Mouse (Mus musculus) retina, embryonic 14.5 days (tissue): ENCODE data around the gene Zbtb22.
A peak's percentile ranks its signal among the peaks of the same experiment; 100 is the strongest.

Experiments used
- DNase-seq: peaks from one replicate; pipeline ENCODE4 v3.0.0-alpha.2; 2015; ENCODE audit warnings: low spot score

Gene Zbtb22

GRCm38 (mm10) chr17:33920282-33921097 lies 4.8 kb downstream of the Zbtb22 start:
- DNase-seq, result peak; percentile 86

- DNase-seq, result no peak
Observed at GRCm38 (mm10) chr17:33921361-33921760, 5.7 kb downstream of the Zbtb22 start.

- peak; percentile 71 for DNase-seq
Observed at GRCm38 (mm10) chr17:33924577-33925283, 9.0 kb downstream of the Zbtb22 start.

- DNase-seq, result no peak
Observed at GRCm38 (mm10) chr17:33925406-33926116, 9.9 kb downstream of the Zbtb22 start.

GRCm38 (mm10) chr17:33926207-33926932 lies 10.7 kb downstream of the Zbtb22 start:
- DNase-seq, result peak; percentile 47

GRCm38 (mm10) chr17:33928251-33928947 lies 12.7 kb downstream of the Zbtb22 start:
- no peak for DNase-seq

GRCm38 (mm10) chr17:33929371-33930279 lies 13.9 kb downstream of the Zbtb22 start, which contains the start of gene Rgl2:
Rgl2 (plus strand) TSS chr17:33929543.
- DNase-seq, result peak; percentile 98

GRCm38 (mm10) chr17:33930280-33931158 lies 14.8 kb downstream of the Zbtb22 start:
- DNase-seq, result no peak

- no peak for DNase-seq
Observed at GRCm38 (mm10) chr17:33931159-33931866, 15.6 kb downstream of the Zbtb22 start.

- DNase-seq, result no peak
Observed at GRCm38 (mm10) chr17:33931947-33932346, 16.2 kb downstream of the Zbtb22 start.

- DNase-seq, result no peak
Observed at GRCm38 (mm10) chr17:33932448-33932847, 16.7 kb downstream of the Zbtb22 start.

- DNase-seq, result no peak
Observed at GRCm38 (mm10) chr17:33932970-33933369, 17.3 kb downstream of the Zbtb22 start.

GRCm38 (mm10) chr17:33935422-33936055 lies 19.8 kb downstream of the Zbtb22 start:
- DNase-seq, result no peak

GRCm38 (mm10) chr17:33936993-33937392 lies 21.3 kb downstream of the Zbtb22 start:
- no peak for DNase-seq

- DNase-seq, result no peak
Observed at GRCm38 (mm10) chr17:33938783-33939182, 23.1 kb downstream of the Zbtb22 start.

- DNase-seq, result peak; percentile 95
Observed at GRCm38 (mm10) chr17:33940206-33940805, 24.6 kb downstream of the Zbtb22 start, which contains the start of the genes Pfdn6 and Wdr46. Pfdn6 (minus strand) TSS chr17:33940343. Wdr46 (plus strand) TSS chr17:33940660.

- DNase-seq, result no peak
Observed at GRCm38 (mm10) chr17:33940981-33941380, 25.3 kb downstream of the Zbtb22 start.
